Mouse (Mus musculus) thymus, postnatal 25 days (tissue): ENCODE data around the gene Vmn1r83.

Experiments used
- DNase-seq: peaks from one replicate; pipeline ENCODE4 v3.0.0; 2022

Vmn1r83 gene

DNA sequence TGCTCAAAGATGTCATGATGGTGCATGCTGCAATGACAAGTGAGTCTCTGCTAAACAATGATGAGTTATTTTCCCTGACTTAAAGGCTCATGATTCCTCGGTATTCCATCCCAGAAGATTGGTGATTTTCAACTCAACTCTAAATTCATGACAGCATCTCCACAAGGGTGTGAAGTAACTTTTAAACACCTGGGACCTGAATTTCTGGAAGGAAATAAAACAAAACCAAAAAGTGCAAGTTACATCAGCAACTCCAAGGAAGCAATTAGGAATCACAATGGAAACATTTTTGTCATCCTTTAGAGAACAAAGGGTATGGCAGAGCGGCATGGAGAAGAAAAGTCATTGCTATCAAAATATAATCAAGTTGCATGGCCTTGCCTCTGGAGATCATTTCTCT lies at the start of gene Vmn1r83:
Gene Vmn1r83 (minus strand): TSS at position 101 of the 400 bp plus-strand sequence.
- DNase-seq: no peak

GRCm38 (mm10) chr7:12369173-12369572 lies 39.9 kb upstream of the Vmn1r83 start, which contains the start of gene Vmn1r84:
Gene Vmn1r84 (minus strand): TSS chr7:12369273.
- DNase-seq: no peak

DNA sequence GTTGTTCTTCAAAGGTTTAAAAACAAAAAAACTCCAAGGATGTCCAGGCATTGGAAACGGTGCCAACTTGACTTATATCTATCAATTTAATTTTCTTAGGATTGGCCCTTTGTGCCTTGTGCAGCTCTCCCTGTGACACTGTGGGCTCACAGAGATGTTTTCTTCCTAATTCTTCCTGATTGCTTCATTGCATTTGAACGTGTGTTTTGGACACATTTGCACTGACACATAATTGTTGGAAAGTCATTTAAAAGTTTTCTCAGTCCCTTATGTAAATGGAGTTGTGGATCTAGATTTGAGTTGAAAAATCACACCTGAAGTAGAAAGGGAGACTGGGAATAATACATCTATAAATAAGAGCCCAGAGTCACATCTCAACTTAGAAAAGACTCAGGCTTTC lies 29.2 kb downstream of the Vmn1r83 start, which contains the start of gene Vmn1r82:
Gene Vmn1r82 (plus strand): TSS at position 301 of the 400 bp plus-strand sequence.
- DNase-seq: no peak
